Mouse (Mus musculus) stomach, embryonic 15.5 days (tissue): ENCODE results near the gene Spsb3. TPM values are rescaled to one million over a fixed set of nuclear protein-coding genes. Genes with fewer than 3 reads are reported as not detected.
A peak's percentile ranks its signal among the peaks of the same experiment; 100 is the strongest.

Source experiments
- ATAC-seq: fragments of 200-750 bp; cut with Nextera tagmentation; 2 replicates; pipeline ENCODE4 v1.8.0; 2017; ENCODE audit warnings: low read depth, moderate number of reproducible peaks, moderate TSS enrichment; ENCODE audit not compliant: insufficient read depth, low FRiP score
- H3K27ac ChIP-seq: fragments of 300-500 bp; sonication (generic); 2 replicates; pipeline ENCODE4 v1.5.1; 2015; ENCODE audit warnings: mild to moderate bottlenecking, inconsistent platforms
- H3K27me3 ChIP-seq: fragments of 300-500 bp; sonication (generic); replicated peaks from 2 replicates; pipeline ENCODE4 v1.6.1; 2015; ENCODE audit warnings: inconsistent platforms
- H3K36me3 ChIP-seq: fragments of 300-500 bp; sonication (generic); 2 replicates; pipeline ENCODE4 v1.6.1; 2015; ENCODE audit warnings: inconsistent platforms
- H3K4me1 ChIP-seq: fragments of 300-500 bp; sonication (generic); 2 replicates; pipeline ENCODE4 v1.6.1; 2015; ENCODE audit warnings: inconsistent platforms
- H3K4me2 ChIP-seq: fragments of 300-500 bp; sonication (generic); 2 replicates; pipeline ENCODE4 v1.6.1; 2015; ENCODE audit warnings: mild to moderate bottlenecking, inconsistent platforms
- H3K4me3 ChIP-seq: fragments of 300-500 bp; sonication (generic); replicated peaks from 2 replicates; pipeline ENCODE4 v1.5.1; 2015; ENCODE audit warnings: inconsistent platforms
- H3K9ac ChIP-seq: fragments of 300-500 bp; sonication (generic); 2 replicates; pipeline ENCODE4 v1.6.1; 2015; ENCODE audit warnings: inconsistent platforms
- H3K9me3 ChIP-seq: fragments of 300-500 bp; sonication (generic); 2 replicates; pipeline ENCODE4 v1.6.1; 2016; ENCODE audit warnings: inconsistent platforms
- WGBS: fragments of 180-500 bp; shearing (Covaris S2); methylation state at CpG from one replicate; pipeline ENCODE4 v1.1.7; 2015; 5-methylcytosine and 5-hydroxymethylcytosine counted together
- polyA plus RNA-seq: library from polyadenylated mRNA; unstranded; fragments of >200 nt; fragmentation: Nextera tagmentation; extraction: Ambion mirVana; gene quantifications from 2 replicates; pipeline ENCODE4 v1.2.1, GENCODE M21; 2015

The Spsb3 gene
- polyA plus RNA-seq, 1 experiment from 2014 or later = 32.1 TPM

GRCm38 (mm10) chr17:24898041-24898854 is 11.8 kb downstream of the Spsb3 start:
- Histone ChIP-seq H3K36me3 (peaks cover 55% of the 10 kb centered on the region), H3K4me3 (no peak overlapping the region), H3K4me1 (peaks cover 27% of the 10 kb centered on the region), H3K4me2 (no peak overlapping the region), H3K27me3 (no peaks in the 10 kb centered on the region), H3K9ac (no peak overlapping the region), H3K27ac (no peak overlapping the region), H3K9me3 (no peaks in the 10 kb centered on the region)
- no peak for ATAC-seq
- WGBS = 78% methylated on average over 4 of the region's 4 CpGs

DNA sequence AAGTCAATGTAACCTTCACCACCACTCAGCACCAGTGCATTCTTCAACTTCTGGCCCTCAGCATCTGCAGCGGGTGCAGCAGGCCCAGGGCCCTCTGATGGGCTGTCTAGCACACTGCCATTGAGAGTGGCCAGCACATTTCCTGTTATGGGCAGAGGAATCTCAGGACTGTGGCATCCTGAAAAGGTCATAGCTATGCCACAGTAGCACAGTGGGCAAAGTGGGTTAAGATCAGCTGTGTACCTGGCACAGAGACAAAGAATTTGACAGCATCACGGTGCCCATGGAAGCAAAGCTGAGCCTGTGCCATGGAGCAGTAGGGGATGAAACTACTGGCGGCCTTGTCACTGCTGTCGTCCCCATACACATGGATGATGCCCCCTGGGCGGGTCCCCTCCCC is 12.7 kb downstream of the Spsb3 start:
- H3K27ac ChIP-seq = no peak overlapping the region
- peaks cover 20% of the 10 kb centered on the region for H3K4me1 ChIP-seq
- no peak for ATAC-seq
- no peak overlapping the region for H3K9ac ChIP-seq
- H3K36me3 ChIP-seq = peaks cover 64% of the 10 kb centered on the region
- H3K27me3 ChIP-seq = no peaks in the 10 kb centered on the region
- no peak overlapping the region for H3K4me3 ChIP-seq
- 87% methylated on average over 5 of the region's 5 CpGs for WGBS
- no peak overlapping the region for H3K4me2 ChIP-seq
- no peaks in the 10 kb centered on the region for H3K9me3 ChIP-seq

GRCm38 (mm10) chr17:24900014-24900413 is 13.6 kb downstream of the Spsb3 start:
- 95% methylated on average over 6 of the region's 6 CpGs for WGBS
- H3K4me2 ChIP-seq = no peak overlapping the region
- no peak overlapping the region for H3K9ac ChIP-seq
- H3K9me3 ChIP-seq = no peaks in the 10 kb centered on the region
- no peak overlapping the region for H3K27ac ChIP-seq
- peaks cover 73% of the 10 kb centered on the region for H3K36me3 ChIP-seq
- ATAC-seq = no peak
- peaks cover 17% of the 10 kb centered on the region for H3K4me1 ChIP-seq
- no peaks in the 10 kb centered on the region for H3K27me3 ChIP-seq
- H3K4me3 ChIP-seq = no peak overlapping the region

- H3K9ac ChIP-seq = no peak overlapping the region
- H3K4me3 ChIP-seq = no peak overlapping the region
- no peak overlapping the region for H3K27ac ChIP-seq
- H3K27me3 ChIP-seq = no peaks in the 10 kb centered on the region
- WGBS = 85% methylated on average over 5 of the region's 5 CpGs
- no peak for ATAC-seq
- 0 out of 2 replicates have a peak, but pooled peaks cover 5% of the 10 kb centered on the region for H3K4me1 ChIP-seq
- peaks cover 93% of the 10 kb centered on the region for H3K36me3 ChIP-seq
- H3K9me3 ChIP-seq = no peaks in the 10 kb centered on the region
- H3K4me2 ChIP-seq = no peak overlapping the region
Measured at GRCm38 (mm10) chr17:24902124-24902523, 15.7 kb downstream of the Spsb3 start.

GRCm38 (mm10) chr17:24902671-24903474 is 16.4 kb downstream of the Spsb3 start:
- H3K27ac ChIP-seq = no peak overlapping the region
- no peaks in the 10 kb centered on the region for H3K9me3 ChIP-seq
- H3K4me1 ChIP-seq = 0 out of 2 replicates have a peak, but pooled peaks cover under 1% of the 10 kb centered on the region
- ATAC-seq = peak; percentile 88; the same call in 1 of the 2 replicates
- H3K9ac ChIP-seq = no peak overlapping the region
- no peak overlapping the region for H3K4me3 ChIP-seq
- no peaks in the 10 kb centered on the region for H3K27me3 ChIP-seq
- peaks cover 96% of the 10 kb centered on the region for H3K36me3 ChIP-seq
- 68% methylated on average over 9 of the region's 9 CpGs for WGBS
- H3K4me2 ChIP-seq = no peak overlapping the region

DNA sequence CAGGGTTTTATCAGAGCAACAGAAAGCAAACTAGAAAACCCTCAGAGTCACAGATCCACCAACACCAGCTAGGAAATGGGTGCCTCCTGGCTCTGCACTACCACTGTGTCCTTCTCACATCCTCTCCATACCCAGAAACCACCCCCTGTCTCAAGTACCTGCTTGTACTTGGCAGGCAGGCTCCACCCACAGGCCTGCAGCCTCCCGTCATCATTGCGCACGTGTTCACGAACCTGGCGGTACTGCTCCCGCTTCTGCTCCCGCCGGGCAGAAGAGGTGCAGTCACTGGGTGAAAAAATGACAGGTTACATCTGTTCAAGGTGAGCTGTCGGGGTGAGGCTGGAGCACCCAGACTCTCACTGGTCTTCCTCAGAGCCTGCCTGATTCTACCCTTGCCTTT is 17.3 kb downstream of the Spsb3 start:
- WGBS = 88% methylated on average over 9 of the region's 9 CpGs

GRCm38 (mm10) chr17:24907591-24907990 is 21.1 kb downstream of the Spsb3 start:
- no peak overlapping the region for H3K27ac ChIP-seq
- H3K4me3 ChIP-seq = no peak overlapping the region
- no peak overlapping the region for H3K4me2 ChIP-seq
- ATAC-seq = no peak
- no peaks in the 10 kb centered on the region for H3K9me3 ChIP-seq
- no peak overlapping the region for H3K9ac ChIP-seq
- H3K36me3 ChIP-seq = peaks cover 82% of the 10 kb centered on the region
- H3K27me3 ChIP-seq = no peaks in the 10 kb centered on the region
- H3K4me1 ChIP-seq = no peaks in the 10 kb centered on the region
- 93% methylated on average over 2 of the region's 2 CpGs for WGBS

More for the DNA sequence above, 17.3 kb downstream of the Spsb3 start:
- no peak overlapping the region for H3K4me3 ChIP-seq
- no peak overlapping the region for H3K9ac ChIP-seq
- no peak overlapping the region for H3K4me2 ChIP-seq
- H3K27me3 ChIP-seq = no peaks in the 10 kb centered on the region
- ATAC-seq = no peak
- no peaks in the 10 kb centered on the region for H3K4me1 ChIP-seq
- H3K36me3 ChIP-seq = peaks cover 95% of the 10 kb centered on the region
- no peaks in the 10 kb centered on the region for H3K9me3 ChIP-seq
- H3K27ac ChIP-seq = no peak overlapping the region

GRCm38 (mm10) chr17:24913984-24914383 is 27.5 kb downstream of the Spsb3 start:
- ATAC-seq = no peak
- Histone ChIP-seq H3K4me3 (no peak overlapping the region), H3K9me3 (no peaks in the 10 kb centered on the region), H3K4me1 (no peaks in the 10 kb centered on the region), H3K4me2 (no peak overlapping the region), H3K36me3 (peaks cover 66% of the 10 kb centered on the region), H3K27ac (no peak overlapping the region), H3K9ac (no peak overlapping the region), H3K27me3 (no peaks in the 10 kb centered on the region)

- H3K9me3 ChIP-seq = no peaks in the 10 kb centered on the region
- no peak overlapping the region for H3K9ac ChIP-seq
- no peaks in the 10 kb centered on the region for H3K4me1 ChIP-seq
- 94% methylated on average over 1 of the region's 1 CpGs for WGBS
- H3K27me3 ChIP-seq = no peaks in the 10 kb centered on the region
- no peak overlapping the region for H3K27ac ChIP-seq
- H3K36me3 ChIP-seq = peaks cover 66% of the 10 kb centered on the region
- no peak overlapping the region for H3K4me2 ChIP-seq
- H3K4me3 ChIP-seq = no peak overlapping the region
- no peak for ATAC-seq
Measured at GRCm38 (mm10) chr17:24923246-24923645, 36.8 kb downstream of the Spsb3 start.

DNA sequence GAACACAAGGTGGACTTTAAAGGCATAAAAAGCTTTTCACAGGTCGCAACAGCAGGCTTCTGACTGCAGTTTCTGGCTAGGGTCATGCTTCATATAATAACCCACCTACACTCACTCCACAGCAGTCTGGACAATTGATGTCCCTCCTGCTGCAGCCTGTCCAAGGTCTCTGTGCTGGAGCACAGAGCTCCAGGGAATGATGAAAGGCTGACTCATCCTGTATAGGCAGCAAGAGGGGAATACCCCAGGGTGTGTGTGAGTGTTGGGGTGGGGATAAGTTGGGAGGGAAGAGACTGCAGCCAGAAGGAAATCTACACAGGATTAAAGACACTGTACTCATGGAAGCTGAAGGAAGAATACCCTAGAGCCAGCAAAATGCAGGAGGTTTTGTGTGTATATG is 43.1 kb downstream of the Spsb3 start:
- WGBS = 76% methylated on average over 1 of the region's 1 CpGs
- Histone ChIP-seq H3K4me1 (0 out of 2 replicates have a peak, but pooled peaks cover under 1% of the 10 kb centered on the region), H3K4me3 (no peak overlapping the region), H3K9ac (no peak overlapping the region), H3K4me2 (no peak overlapping the region), H3K27ac (no peak overlapping the region), H3K9me3 (no peaks in the 10 kb centered on the region), H3K27me3 (no peaks in the 10 kb centered on the region), H3K36me3 (peaks cover 22% of the 10 kb centered on the region)
- ATAC-seq = no peak

DNA sequence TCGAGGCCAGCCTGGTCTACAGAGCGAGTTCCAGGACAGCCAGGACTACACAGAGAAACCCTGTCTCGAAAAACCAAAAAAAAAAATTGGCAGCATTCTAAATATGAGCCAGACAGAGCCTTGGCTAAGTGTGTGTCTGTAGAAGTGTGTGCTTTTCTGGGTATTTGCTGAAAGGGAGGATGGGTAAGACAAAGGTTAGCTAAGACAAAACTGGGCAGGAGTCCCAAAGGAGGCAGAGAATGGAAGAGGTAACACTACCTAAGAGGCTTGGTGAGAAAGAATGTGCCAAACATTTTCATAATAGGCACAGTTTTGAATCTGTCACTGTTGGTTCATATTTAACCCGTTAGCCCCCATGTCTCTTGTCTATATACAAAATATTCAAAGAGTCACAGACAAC is 46.0 kb downstream of the Spsb3 start:
- Histone ChIP-seq H3K36me3 (0 out of 2 replicates have a peak, but pooled peaks cover 2% of the 10 kb centered on the region), H3K27me3 (no peaks in the 10 kb centered on the region), H3K9ac (no peak overlapping the region), H3K27ac (no peak overlapping the region), H3K4me2 (no peak overlapping the region), H3K9me3 (no peaks in the 10 kb centered on the region), H3K4me1 (peaks cover 15% of the 10 kb centered on the region), H3K4me3 (no peak overlapping the region)
- no peak for ATAC-seq
- 91% methylated on average over 4 of the region's 4 CpGs for WGBS

DNA sequence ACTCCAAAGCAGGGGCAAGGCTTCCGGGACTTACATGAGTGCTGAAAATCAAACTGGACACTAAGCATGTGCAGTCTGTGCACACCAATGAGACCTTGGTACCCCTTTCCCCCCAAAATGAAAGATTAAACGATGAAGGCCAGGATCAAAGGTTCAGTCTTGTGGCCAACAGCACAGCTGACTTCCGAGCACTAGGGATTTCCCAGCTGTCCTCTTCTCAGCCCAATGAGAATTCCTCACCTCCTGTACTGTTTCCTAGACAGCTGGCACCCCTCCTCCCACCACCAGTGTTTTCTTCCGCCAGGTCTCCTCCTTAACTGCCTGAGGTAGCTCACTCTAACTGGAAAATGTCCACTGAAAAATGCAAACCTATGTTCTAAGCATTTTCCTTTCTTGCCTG is 46.7 kb downstream of the Spsb3 start:
- H3K9me3 ChIP-seq = no peaks in the 10 kb centered on the region
- H3K4me3 ChIP-seq = no peak overlapping the region
- H3K4me1 ChIP-seq = peaks cover 15% of the 10 kb centered on the region
- no peak overlapping the region for H3K9ac ChIP-seq
- no peaks in the 10 kb centered on the region for H3K27me3 ChIP-seq
- H3K27ac ChIP-seq = no peak overlapping the region
- 72% methylated on average over 4 of the region's 4 CpGs for WGBS
- no peaks in the 10 kb centered on the region for H3K36me3 ChIP-seq
- no peak overlapping the region for H3K4me2 ChIP-seq
- no peak for ATAC-seq
